Mouse (Mus musculus): ENCODE measurements at regions not wholly inside any gene's neighbourhood (a gene's known extent, or its start where the extent isn't known, plus 50 kb on each side); places are given as distances from the start of the nearest gene placed in this dataset.

DNA sequence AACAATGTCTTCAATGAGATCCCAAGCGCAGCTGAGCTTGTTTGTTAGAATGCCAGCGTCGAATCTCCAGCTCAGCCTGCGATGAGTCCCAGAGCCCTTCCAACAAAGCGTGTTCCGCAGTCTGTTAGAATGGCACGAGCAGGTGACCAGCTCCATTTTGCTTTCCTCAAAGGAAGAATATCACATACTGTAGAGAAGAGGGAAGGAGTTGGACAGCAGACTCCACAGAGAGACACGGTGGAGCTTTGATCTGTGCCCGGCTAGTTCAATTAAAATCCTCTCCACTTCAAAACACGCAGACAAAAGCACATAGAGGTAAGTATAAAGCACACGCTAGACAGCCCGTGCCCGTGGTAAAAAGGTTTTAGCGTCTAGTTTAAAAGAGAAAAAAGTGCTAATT, 265.8 kb downstream of the Fgf9 start:
- Histone ChIP-seq H3K9me3 (ENCODE audit: control insufficient read depth) (no peaks in the 10 kb centered on the region), H3K4me2 (replicated peaks; ENCODE audit: low read depth) (no peak overlapping the region), H3K9ac (ENCODE audit: low read depth, low read length) (no peak overlapping the region), H3K27me3 (replicated peaks; ENCODE audit: control insufficient read depth, insufficient read depth, low read length) (no peaks in the 10 kb centered on the region), H3K4me3 (ENCODE audit: low read depth, low read length) (no peak overlapping the region), H3K36me3 (ENCODE audit: control insufficient read depth, insufficient read depth) (no peaks in the 10 kb centered on the region), H3K4me1 (replicated peaks; ENCODE audit: control insufficient read depth, insufficient read depth, low read length) (no peaks in the 10 kb centered on the region), H3K27ac (ENCODE audit: low read depth, low read length) (no peak overlapping the region)
- TF ChIP-seq CTCF (IDR thresholded peaks at IDR 0.05; ENCODE audit: low read depth) = no peak
- ATAC-seq = no peak
- WGBS = 94% methylated on average over 14 of the region's 14 CpGs

GRCm38 (mm10) chr14:58323164-58323563, 252.8 kb downstream of the Fgf9 start:
- Histone ChIP-seq H3K9ac (ENCODE audit: low read depth, low read length) (no peak overlapping the region), H3K36me3 (ENCODE audit: control insufficient read depth, insufficient read depth) (no peaks in the 10 kb centered on the region), H3K9me3 (ENCODE audit: control insufficient read depth) (no peaks in the 10 kb centered on the region), H3K27ac (ENCODE audit: low read depth, low read length) (no peak overlapping the region), H3K4me2 (replicated peaks; ENCODE audit: low read depth) (no peak overlapping the region), H3K4me1 (replicated peaks; ENCODE audit: control insufficient read depth, insufficient read depth, low read length) (no peaks in the 10 kb centered on the region), H3K4me3 (ENCODE audit: low read depth, low read length) (no peak overlapping the region), H3K27me3 (replicated peaks; ENCODE audit: control insufficient read depth, insufficient read depth, low read length) (no peaks in the 10 kb centered on the region)
- WGBS = 69% methylated on average over 6 of the region's 6 CpGs
- no peak for TF ChIP-seq CTCF (IDR thresholded peaks at IDR 0.05; ENCODE audit: low read depth)
- ATAC-seq = no peak

DNA sequence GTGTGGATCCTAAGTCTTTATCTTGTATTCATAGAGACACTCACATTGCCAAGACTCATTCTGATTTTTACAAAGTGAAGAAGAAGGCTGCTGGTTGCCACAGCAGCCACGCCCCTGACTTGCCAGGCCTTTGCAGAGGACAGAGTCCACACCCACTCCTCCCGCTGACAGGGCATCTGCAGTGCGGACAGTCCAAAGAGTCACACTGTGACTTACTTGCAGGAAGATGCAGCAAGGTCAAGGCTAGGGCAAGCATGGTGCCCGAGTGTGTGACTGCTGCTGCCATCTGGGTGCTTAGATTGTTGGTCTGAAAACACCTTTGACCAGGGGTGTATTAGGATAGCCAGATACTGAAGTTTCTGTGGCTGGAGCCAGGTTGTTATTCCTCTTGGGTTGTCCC, 252.1 kb downstream of the Fgf9 start:
- Histone ChIP-seq H3K4me2 (replicated peaks; ENCODE audit: low read depth) (no peak overlapping the region), H3K27me3 (replicated peaks; ENCODE audit: control insufficient read depth, insufficient read depth, low read length) (no peaks in the 10 kb centered on the region), H3K4me1 (replicated peaks; ENCODE audit: control insufficient read depth, insufficient read depth, low read length) (no peaks in the 10 kb centered on the region), H3K9me3 (ENCODE audit: control insufficient read depth) (no peaks in the 10 kb centered on the region), H3K9ac (ENCODE audit: low read depth, low read length) (no peak overlapping the region), H3K27ac (ENCODE audit: low read depth, low read length) (no peak overlapping the region), H3K36me3 (ENCODE audit: control insufficient read depth, insufficient read depth) (no peaks in the 10 kb centered on the region), H3K4me3 (ENCODE audit: low read depth, low read length) (no peak overlapping the region)
- no peak; the same call in 1 of the 2 replicates for TF ChIP-seq CTCF (IDR thresholded peaks at IDR 0.05; ENCODE audit: low read depth)
- 35% methylated on average over 4 of the region's 4 CpGs for WGBS
- no peak; the same call in 1 of the 2 replicates for ATAC-seq

- Histone ChIP-seq H3K4me2 (replicated peaks; ENCODE audit: low read depth) (no peak overlapping the region), H3K27ac (ENCODE audit: low read depth, low read length) (no peak overlapping the region), H3K27me3 (replicated peaks; ENCODE audit: control insufficient read depth, insufficient read depth, low read length) (no peaks in the 10 kb centered on the region), H3K9me3 (ENCODE audit: control insufficient read depth) (no peaks in the 10 kb centered on the region), H3K4me1 (replicated peaks; ENCODE audit: control insufficient read depth, insufficient read depth, low read length) (no peaks in the 10 kb centered on the region), H3K4me3 (ENCODE audit: low read depth, low read length) (no peak overlapping the region), H3K36me3 (ENCODE audit: control insufficient read depth, insufficient read depth) (no peaks in the 10 kb centered on the region), H3K9ac (ENCODE audit: low read depth, low read length) (no peak overlapping the region)
- ATAC-seq = no peak
- WGBS = 88% methylated on average over 10 of the region's 10 CpGs
- TF ChIP-seq CTCF (IDR thresholded peaks at IDR 0.05; ENCODE audit: low read depth) = no peak
Measured at GRCm38 (mm10) chr14:58321875-58322274, 251.5 kb downstream of the Fgf9 start.

GRCm38 (mm10) chr14:58321234-58321633, 250.9 kb downstream of the Fgf9 start:
- no peak overlapping the region for H3K27ac ChIP-seq (ENCODE audit: low read depth, low read length)
- ATAC-seq = no peak
- H3K9ac ChIP-seq (ENCODE audit: low read depth, low read length) = no peak overlapping the region
- no peaks in the 10 kb centered on the region for H3K27me3 ChIP-seq (replicated peaks; ENCODE audit: control insufficient read depth, insufficient read depth, low read length)
- no peak for TF ChIP-seq CTCF (IDR thresholded peaks at IDR 0.05; ENCODE audit: low read depth)
- H3K36me3 ChIP-seq (ENCODE audit: control insufficient read depth, insufficient read depth) = no peaks in the 10 kb centered on the region
- no peaks in the 10 kb centered on the region for H3K9me3 ChIP-seq (ENCODE audit: control insufficient read depth)
- H3K4me1 ChIP-seq (replicated peaks; ENCODE audit: control insufficient read depth, insufficient read depth, low read length) = no peaks in the 10 kb centered on the region
- H3K4me3 ChIP-seq (ENCODE audit: low read depth, low read length) = no peak overlapping the region
- 79% methylated on average over 5 of the region's 5 CpGs for WGBS
- H3K4me2 ChIP-seq (replicated peaks; ENCODE audit: low read depth) = no peak overlapping the region

GRCm38 (mm10) chr14:58317640-58318039, 247.3 kb downstream of the Fgf9 start:
- no peak for ATAC-seq
- H3K9ac ChIP-seq (ENCODE audit: low read depth, low read length) = no peak overlapping the region
- H3K4me3 ChIP-seq (ENCODE audit: low read depth, low read length) = no peak overlapping the region
- no peaks in the 10 kb centered on the region for H3K27me3 ChIP-seq (replicated peaks; ENCODE audit: control insufficient read depth, insufficient read depth, low read length)
- H3K9me3 ChIP-seq (ENCODE audit: control insufficient read depth) = no peaks in the 10 kb centered on the region
- H3K4me1 ChIP-seq (replicated peaks; ENCODE audit: control insufficient read depth, insufficient read depth, low read length) = no peaks in the 10 kb centered on the region
- no peak for TF ChIP-seq CTCF (IDR thresholded peaks at IDR 0.05; ENCODE audit: low read depth)
- H3K27ac ChIP-seq (ENCODE audit: low read depth, low read length) = no peak overlapping the region
- no peak overlapping the region for H3K4me2 ChIP-seq (replicated peaks; ENCODE audit: low read depth)
- WGBS = 83% methylated on average over 3 of the region's 3 CpGs
- no peaks in the 10 kb centered on the region for H3K36me3 ChIP-seq (ENCODE audit: control insufficient read depth, insufficient read depth)

DNA sequence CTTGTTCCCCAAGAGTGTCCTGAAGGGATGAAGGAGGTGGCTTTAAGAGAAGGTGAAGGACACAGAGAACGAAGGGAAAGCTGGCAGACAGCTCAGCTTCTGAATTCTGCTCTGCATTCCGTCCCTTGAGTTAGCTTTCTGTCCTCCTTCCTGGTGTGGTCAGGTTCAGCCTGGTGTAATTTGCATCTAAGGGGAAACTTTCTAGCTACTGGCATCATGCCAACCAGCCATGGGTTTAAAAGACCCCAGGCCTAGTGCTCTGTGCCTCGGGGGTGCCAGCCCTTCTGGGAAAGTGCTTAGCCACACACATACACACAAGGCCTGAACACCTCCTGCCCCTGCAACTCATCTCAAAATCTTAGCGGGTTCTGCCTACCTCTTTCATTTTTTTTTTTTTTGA, 246.9 kb downstream of the Fgf9 start:
- Histone ChIP-seq H3K4me3 (ENCODE audit: low read depth, low read length) (no peak overlapping the region), H3K36me3 (ENCODE audit: control insufficient read depth, insufficient read depth) (no peaks in the 10 kb centered on the region), H3K4me1 (replicated peaks; ENCODE audit: control insufficient read depth, insufficient read depth, low read length) (no peaks in the 10 kb centered on the region), H3K27me3 (replicated peaks; ENCODE audit: control insufficient read depth, insufficient read depth, low read length) (no peaks in the 10 kb centered on the region), H3K4me2 (replicated peaks; ENCODE audit: low read depth) (no peak overlapping the region), H3K9ac (ENCODE audit: low read depth, low read length) (no peak overlapping the region), H3K27ac (ENCODE audit: low read depth, low read length) (no peak overlapping the region), H3K9me3 (ENCODE audit: control insufficient read depth) (no peaks in the 10 kb centered on the region)
- 60% methylated on average over 4 of the region's 4 CpGs for WGBS
- no peak for ATAC-seq
- TF ChIP-seq CTCF (IDR thresholded peaks at IDR 0.05; ENCODE audit: low read depth) = no peak

Measured in intestine, postnatal 0 days (tissue).